Mouse (Mus musculus): ENCODE data around the gene Hist1h4m.
"Not testable (repeated sequence)": the region's sequence is repeated elsewhere in the genome, so short reads cannot be mapped to it uniquely, and the experiment has no call there.

Hist1h4m gene

GRCm38 (mm10) chr13:21810073-21810472 is 1.5 kb upstream of the Hist1h4m start, which contains the start of the genes Hist1h2bq and Hist1h2ao:
Hist1h2bq (minus strand) TSS chr13:21810197.
Hist1h2ao (plus strand) TSS chr13:21810465.
- DNase-seq (ENCODE audit: low read depth, low spot score): not testable (repeated sequence)

GRCm38 (mm10) chr13:21811074-21811473 is 472 bp upstream of the Hist1h4m start:
- DNase-seq (ENCODE audit: low read depth, low spot score): not testable (repeated sequence)

- DNase-seq (ENCODE audit: low read depth, low spot score): not testable (repeated sequence)
Observed at GRCm38 (mm10) chr13:21812092-21812491, 546 bp downstream of the Hist1h4m start.

DNA sequence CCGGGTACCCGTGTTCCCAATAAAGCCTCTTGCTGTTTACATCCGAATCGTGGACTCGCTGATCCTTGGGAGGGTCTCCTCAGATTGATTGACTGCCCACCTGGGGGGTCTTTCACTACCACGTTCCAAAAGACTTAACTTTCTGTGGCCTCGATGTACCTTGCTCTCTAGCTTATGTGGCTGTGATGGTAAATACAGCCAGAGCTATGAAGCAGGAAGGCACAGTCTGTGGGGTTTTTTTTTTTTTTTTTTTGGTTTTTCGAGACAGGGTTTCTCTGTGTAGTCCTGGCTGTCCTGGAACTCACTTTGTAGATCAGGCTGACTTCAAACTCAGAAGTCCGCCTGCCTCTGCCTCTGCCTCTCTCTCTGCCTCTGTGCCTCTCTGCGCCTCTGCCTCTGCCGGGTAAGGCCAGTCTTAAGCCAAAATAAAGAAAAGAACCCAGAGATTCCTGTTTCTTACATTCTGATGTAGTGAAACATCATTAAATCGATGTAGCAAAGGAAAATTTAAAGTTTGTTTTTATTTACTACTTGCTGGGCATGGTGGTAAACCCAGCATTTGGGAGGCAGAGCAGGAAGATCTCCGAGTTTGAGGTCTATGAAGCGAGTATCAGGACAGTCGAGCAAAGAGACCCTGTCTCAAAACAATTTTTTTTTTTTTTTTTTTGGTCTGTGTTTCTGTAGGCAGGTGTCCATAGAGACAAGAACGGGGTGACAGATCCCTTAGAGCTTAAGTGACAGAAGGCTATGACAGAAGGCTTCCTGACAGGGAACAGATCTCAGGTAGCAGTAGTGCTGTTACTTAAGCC is 8.7 kb downstream of the Hist1h4m start:
- DNase-seq (ENCODE audit: low read depth, low spot score): not testable (repeated sequence)

DNA sequence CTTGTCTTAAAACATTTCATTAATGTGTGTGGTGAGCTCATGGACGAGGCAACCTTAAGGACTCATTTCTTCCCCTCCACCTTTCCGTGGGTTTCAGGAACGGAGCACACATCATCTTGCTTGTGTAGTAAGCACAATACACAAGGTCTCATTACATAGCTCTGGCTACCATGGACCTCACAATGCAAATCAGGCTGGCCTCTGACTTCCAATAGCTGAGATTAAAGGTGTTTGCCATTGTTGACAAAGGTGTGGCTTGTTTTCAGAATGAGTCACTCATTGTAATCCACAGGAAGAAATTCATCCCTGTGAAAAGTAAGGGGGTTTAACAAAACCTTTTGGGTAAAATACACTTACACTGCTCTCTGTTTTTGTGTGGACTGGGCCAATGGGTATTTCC is 17.0 kb downstream of the Hist1h4m start:
- no peak for DNase-seq (ENCODE audit: low read depth, low spot score)

DNA sequence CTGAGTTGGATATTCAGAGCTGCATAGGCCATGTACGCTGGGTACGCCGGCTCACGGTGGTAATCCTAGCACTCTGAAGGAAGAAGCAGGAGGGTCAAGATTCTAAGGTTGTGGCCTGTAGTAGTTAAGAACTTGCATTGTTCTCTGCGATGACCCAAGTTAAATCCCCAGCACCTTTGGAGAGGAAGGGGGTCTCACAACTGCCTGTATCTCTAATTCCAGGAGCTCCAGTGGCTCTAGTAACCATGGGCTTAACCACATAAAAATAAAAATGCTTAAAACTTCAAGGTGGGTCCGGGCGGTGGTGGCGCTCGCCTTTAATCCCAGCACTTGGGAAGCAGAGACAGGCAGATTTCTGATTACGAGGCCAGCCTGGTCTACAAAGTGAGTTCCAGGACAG is 18.8 kb downstream of the Hist1h4m start:
- DNase-seq (ENCODE audit: low read depth, low spot score): no peak

DNA sequence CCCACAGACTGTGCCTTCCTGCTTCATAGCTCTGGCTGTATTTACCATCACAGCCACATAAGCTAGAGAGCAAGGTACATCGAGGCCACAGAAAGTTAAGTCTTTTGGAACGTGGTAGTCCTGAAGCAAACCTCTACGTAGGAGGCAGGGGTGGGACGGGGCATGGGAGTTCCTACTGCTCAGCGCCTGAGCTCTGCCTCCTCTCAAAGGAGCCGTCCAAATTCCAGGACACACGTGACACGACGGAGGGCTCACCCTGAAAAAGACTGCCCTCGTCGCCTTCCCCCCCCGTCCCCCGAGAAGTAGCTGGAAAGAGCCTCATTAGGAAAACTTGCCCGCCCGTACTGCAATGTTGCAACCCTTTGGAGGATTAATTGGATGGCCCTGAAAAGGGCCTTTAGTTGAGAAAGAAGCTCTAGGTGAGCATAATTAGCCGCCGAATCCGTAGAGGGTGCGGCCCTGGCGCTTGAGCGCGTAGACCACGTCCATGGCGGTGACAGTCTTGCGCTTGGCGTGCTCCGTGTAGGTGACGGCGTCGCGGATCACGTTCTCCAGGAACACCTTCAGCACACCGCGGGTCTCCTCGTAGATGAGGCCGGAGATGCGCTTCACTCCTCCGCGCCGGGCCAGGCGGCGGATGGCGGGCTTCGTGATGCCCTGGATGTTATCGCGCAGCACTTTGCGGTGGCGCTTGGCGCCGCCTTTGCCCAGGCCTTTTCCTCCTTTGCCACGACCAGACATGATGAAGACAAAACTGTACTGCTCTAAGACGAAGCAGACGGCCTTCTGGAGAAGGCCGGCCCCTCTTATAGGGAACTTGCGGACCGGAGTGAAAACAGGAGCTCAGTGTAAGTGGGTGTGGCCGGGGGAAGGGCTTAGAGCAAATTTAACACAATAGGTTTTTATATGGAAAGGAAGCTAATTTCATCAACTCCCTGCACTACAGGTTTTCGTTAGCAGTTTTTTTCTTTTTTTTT is 20.2 kb downstream of the Hist1h4m start, which contains the start of gene Hist1h4n:
Hist1h4n (minus strand) TSS at position 779 of the 977 bp plus-strand sequence.
- DNase-seq (ENCODE audit: low read depth, low spot score): not testable (repeated sequence)

DNA sequence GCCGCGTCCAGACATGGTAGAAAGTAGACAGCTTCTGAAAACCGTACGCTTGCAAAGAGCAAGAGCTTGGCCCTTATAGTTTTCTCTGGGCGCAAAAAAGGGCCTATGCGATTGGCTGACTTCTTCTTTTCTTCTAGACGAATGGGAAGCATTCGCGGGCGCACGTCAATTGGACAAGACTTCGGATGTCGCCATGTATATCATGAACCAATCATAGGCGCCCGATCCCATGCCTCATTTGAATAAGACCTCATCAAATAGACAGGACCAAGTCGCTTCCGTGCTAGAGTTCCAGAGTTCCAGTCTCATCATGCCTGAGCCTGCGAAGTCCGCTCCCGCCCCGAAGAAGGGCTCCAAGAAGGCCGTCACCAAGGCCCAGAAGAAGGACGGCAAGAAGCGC is 21.9 kb downstream of the Hist1h4m start, which contains the start of the genes Hist1h2ap and Hist1h2br:
Hist1h2ap (minus strand) TSS at position 47 of the 400 bp plus-strand sequence.
Hist1h2br (plus strand) TSS at position 283 of the 400 bp plus-strand sequence.
- DNase-seq (ENCODE audit: low read depth, low spot score): not testable (repeated sequence)

GRCm38 (mm10) chr13:21840508-21840907 is 29.0 kb downstream of the Hist1h4m start:
- DNase-seq (ENCODE audit: low read depth, low spot score): not testable (repeated sequence)

DNA sequence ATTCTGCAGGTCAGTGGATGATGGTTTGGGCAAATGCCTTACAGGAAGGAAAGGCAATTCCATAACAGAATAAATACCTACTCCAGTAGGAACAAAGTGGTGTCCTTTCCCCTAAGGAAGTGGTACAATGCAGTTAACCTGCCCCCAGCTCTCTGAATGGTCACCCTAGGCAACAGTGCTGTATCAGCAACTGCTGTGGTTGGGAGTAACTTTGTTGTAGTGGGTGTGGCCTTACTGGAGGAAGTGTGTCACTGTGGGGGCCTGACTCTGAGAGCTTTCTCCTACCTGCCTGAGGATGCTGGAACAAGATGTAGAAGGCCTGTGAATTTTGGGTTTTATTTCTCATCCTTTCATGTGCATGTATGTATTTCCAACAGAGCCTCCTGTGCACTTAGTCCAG is 34.8 kb downstream of the Hist1h4m start:
- not testable (repeated sequence) for DNase-seq (ENCODE audit: low read depth, low spot score)

GRCm38 (mm10) chr13:21847883-21848282 is 36.3 kb downstream of the Hist1h4m start:
- peak; percentile 38 for DNase-seq (ENCODE audit: low read depth, low spot score)

GRCm38 (mm10) chr13:21850696-21851095 is 39.1 kb downstream of the Hist1h4m start:
- not testable (repeated sequence) for DNase-seq (ENCODE audit: low read depth, low spot score)

- peak; percentile 8 for DNase-seq (ENCODE audit: low read depth, low spot score)
Observed at GRCm38 (mm10) chr13:21852215-21852945, 40.8 kb downstream of the Hist1h4m start.

GRCm38 (mm10) chr13:21855146-21855545 is 43.6 kb downstream of the Hist1h4m start:
- DNase-seq (ENCODE audit: low read depth, low spot score): peak; percentile 82

- DNase-seq (ENCODE audit: low read depth, low spot score): peak; percentile 86
Observed at GRCm38 (mm10) chr13:21855698-21856162, 44.2 kb downstream of the Hist1h4m start.

DNA sequence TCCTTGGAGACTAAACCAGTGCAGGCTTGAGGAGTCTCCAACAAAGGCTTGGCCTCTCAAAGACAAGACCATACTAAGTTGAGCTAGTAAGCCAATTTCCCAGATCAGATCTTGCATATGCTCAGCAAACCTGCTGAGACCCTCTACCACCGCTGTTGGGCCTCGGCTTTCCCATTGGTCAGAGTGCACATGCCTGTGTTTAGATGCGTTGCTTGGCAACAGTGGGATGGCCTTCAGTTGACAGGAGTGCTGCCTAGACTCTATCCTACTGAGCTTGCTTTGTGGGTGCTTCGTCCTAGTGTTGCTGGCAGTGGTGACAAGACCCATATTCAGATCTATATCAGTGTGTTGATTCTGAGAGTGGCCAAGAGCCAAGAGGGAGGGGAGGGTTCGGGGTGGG is 50.1 kb downstream of the Hist1h4m start:
- no peak for DNase-seq (ENCODE audit: low read depth, low spot score)

All from brain, adult 2 months (tissue).